Mouse (Mus musculus) ZHBTc4 (cell line): ENCODE results near the gene Efemp2.
"Not testable (repeated sequence)": the region's sequence is repeated elsewhere in the genome, so short reads cannot be mapped to it uniquely, and the experiment has no call there.

Source experiments
- DNase-seq: peaks from one replicate; pipeline ENCODE4 v3.0.0-alpha.2; 2011; ENCODE audit warnings: low read depth, low spot score

The Efemp2 gene

DNA sequence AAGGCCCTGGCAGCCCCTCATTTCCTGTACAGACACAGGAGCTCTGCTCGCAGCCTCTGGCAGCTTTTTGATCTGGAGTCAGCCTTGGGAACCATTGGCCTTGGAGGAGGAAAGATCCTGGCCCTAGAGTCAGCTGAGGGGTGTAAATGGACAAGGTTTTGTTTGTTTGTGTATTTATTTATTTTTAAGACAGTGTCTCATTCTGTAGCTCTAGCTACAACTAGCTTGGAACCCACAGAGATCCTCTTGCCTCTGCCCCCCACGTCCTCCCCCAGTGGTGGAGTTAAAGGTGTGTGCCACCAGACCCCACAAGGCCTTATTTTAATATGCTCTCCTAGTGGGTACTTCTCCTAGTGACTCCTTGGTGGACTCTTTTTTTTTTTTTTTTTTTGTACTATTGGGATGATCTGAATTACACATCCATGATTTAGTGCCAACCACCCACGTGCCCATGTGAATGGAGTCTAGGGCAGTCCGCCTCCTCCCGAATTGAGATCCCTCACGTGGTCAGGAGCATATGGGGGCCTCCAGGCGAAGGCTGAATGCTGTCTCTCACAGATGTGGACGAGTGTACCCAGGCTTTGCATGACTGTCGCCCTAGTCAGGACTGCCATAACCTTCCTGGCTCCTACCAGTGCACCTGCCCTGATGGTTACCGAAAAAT is 3.4 kb downstream of the Efemp2 start:
- DNase-seq, result no peak

DNA sequence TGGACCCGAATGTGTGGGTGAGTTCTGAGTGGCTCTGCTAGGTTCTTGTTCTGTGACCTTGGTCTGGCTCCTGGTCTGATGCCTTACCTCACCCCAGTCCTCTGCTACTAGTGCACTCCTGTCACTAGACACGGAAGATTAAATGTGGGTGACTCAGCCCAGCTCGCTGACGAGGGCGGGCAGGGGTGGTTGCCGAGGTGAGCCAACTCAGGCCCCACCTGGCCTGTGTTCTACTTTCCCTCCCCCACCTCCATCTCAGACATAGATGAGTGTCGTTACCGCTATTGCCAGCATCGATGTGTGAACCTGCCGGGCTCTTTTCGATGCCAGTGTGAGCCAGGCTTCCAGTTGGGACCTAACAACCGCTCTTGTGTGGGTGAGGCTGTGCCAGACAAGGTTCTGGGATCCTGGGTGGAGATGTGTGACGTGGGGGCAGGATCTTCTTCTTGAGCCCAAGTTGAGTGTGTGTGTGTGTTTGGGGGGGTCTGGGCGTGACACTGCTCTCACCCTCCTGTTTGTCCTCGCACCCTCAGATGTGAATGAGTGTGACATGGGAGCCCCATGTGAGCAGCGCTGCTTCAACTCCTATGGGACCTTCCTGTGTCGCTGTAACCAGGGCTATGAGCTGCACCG is 4.0 kb downstream of the Efemp2 start:
- DNase-seq, result no peak

DNA sequence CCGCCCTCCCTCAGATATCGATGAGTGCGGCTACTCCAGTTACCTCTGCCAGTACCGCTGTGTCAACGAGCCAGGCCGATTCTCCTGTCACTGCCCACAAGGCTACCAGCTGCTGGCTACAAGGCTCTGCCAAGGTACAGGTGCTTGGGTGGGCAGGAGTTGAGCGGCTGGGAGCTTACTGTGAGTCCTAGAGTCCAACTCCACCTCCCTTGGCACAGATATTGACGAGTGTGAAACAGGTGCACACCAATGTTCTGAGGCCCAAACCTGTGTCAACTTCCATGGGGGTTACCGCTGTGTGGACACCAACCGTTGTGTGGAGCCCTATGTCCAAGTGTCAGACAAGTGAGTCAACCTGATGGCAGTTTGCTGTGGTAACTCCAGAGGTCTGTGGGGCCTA is 6.3 kb downstream of the Efemp2 start:
- DNase-seq, result no peak

DNA sequence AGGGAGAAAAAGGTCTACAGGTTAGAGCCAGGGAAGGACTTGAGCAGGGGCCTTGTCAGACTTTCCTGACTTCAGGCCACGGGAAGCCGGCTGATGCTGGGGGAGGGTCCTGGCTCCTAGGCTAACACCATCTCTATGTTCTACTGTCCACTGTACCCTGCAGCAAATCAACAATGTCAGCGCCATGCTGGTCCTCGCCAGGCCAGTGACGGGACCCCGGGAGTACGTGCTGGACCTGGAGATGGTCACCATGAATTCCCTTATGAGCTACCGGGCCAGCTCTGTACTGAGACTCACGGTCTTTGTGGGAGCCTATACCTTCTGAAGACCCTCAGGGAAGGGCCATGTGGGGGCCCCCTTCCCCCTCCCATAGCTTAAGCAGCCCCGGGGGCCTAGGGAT is 7.6 kb downstream of the Efemp2 start:
- DNase-seq, result no peak

DNA sequence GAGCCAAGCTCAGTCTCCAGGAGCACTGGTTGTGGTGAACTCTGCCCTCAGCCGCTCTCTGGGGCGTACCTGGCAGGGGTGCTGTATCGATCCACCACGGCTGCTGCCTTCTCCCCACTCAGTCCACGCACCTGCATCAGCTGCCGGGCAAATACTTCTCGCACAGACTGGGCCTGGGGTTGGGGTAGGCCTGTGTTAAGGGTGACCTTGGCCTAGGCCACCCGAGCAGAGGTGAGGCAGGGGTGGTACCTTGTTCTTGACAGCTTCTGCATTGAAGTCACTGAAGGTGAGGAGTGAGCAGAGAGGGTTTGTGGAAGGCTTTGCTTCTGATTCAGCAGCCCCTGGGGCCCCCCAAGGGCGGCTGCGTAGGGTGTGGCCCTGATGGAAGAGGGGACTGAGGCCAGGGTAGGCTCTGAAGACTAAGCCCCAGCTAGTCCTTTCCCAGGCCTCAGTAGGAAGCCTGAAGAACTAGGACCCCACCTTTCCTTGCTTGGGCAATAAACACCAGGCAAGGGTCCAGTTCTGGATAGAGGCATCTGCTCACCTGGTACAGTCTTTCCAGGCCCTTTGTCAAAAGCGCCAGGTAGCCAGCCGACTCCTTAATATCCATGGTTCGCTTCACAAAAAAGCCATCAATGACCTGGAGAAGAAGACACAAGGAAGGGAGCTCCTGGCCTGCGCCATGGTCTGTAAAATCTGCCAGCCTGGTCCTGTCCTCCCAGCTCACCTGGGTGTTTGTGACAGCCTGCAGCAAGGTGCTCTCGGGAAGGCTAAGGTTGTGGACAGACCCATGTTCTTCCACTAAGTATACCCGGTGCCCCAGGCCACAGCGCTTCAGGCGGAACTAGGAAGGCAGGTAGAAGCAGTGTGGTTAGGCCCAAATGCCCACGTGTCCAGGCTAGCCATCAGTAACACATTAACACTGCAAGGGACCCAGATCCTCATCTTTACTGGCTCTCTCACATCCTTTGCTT is 9.9 kb downstream of the Efemp2 start:
- no peak for DNase-seq

DNA sequence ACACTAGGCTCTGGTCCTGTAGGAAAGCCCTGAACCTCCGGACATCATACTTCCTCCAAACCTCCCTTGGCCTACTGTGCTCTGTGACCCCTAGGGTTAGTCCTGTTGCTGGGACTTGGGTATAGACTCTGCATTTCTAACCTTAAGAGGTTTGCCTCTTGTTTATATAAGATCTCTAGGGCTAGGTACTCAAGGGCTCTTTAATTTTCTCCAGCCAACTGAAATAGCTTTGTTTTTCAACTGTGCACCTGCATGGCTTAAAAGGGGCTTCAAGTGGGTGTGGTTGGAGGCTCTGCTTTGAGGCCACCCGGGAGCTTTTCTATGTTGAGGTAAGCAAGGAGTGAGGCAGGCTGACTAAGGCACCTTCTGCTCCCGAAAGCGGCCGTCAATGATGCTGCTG is 10.7 kb downstream of the Efemp2 start:
- no peak for DNase-seq

DNA sequence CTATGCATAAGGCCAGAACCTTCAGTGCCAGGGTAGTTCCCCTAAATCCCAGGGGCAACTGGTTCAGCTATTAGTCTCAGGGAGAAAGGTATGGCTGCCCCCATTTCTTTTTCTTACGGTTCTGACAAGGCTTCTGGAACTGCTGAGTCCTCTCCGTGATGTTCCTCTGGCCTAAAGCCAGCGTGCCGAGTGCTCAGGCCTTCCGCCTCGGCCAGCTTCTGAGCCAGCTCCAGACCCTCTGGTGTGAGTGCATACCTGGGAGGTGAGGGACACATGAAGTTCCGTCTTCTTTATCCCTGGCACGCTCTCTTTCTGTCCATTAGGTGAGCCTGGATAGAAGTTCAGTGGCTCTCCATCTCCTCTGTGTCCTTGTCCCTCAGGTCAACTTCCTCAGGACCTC is 11.6 kb downstream of the Efemp2 start:
- no peak for DNase-seq

DNA sequence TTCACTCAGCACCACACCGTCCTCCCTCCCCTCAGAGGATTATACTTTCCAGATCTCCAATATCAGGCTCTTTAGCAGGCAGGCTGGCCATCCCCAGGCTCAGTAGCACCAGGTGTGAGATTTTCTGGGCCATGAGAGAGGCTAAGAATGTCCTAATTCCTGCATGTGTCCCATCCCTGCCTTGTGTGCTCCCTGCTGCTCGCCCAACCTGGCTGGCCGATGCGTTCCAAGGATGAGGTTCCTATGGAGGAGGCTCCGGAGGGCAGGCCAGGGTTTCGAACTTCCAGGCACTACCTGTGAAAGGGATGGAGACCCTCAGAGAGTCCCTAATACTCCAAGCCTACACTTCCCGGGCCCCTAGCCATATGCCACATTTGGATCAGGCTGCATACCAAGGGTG is 12.1 kb downstream of the Efemp2 start:
- no peak for DNase-seq

DNA sequence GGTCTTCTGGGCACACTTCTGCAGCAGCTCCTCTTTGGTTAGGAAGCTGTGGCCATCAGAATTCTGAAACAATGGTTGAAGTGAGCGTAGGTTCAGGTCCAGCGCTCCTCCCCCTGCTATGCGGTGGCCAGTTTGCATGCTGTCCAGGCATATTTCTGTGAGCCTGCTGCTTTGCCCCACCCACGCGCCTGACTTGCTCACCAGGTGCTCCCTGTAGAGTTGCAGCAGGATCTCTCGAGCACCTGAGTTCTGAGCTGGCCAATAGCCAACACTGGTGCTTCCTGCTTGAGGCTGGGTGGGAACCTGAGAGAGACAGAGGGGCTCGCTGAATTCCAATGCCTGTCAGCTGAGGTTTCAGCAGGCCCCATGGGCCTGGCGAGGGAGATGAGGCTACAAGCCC is 12.5 kb downstream of the Efemp2 start:
- no peak for DNase-seq

DNA sequence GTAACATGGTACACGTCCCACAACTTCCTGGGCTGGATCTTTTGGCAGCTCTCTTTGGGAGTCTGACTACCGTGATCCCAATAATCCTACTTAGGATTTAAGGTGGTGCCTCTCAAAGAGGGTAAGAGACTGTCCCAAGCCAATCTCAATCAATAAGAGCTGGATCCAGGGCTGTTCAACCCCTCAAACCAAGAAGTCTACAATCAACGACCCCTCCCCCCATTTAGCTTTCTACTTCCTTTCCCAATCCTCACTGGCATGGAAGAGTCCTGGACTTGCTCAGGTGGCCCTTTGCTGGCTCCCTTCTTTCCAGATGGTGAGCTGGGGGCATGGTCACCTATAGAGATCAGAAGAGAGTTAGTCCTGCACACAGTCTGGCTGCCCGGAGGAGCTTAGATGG is 13.0 kb downstream of the Efemp2 start:
- DNase-seq, result no peak

DNA sequence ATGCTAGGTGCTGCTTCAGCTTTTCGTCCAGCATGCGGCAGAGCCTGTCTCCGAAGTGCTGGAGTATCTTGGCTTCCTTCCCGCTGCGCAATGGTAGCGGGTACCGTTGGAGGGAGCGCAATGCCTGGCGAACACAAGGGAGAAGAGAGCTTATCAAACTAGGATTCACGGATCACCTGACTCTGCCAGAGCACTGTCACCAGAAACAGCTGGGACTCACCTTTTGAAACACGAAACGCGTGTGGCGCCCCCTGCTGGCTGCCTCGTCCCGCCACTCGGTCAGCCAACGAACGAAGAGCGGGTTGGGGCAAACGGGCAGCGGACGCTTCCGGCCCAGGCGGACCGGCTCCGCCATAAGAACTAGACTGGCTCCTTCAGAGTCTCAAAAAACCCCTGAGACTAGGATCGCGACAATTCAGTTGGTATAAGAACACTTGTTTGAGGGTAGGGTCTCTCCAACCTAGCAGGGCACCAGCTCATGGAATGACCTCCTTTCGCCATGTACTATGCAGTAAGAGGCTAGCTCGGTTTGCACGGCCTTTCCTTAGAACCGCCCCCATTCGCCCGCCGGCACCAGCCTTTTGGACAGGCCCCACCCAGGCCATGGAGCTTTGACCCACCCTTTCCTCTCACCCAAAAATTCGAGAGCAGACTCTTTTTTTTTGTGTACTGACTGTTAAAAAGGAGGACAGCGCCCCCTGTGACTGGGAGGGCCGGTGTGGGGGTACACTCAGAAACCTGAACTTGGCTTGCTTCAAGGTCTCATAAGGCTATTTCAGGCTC is 14.2 kb downstream of the Efemp2 start, which contains the start of gene Mus81:
Mus81 (minus strand) TSS at position 635 of the 783 bp plus-strand sequence.
- peak; percentile 98 for DNase-seq

DNA sequence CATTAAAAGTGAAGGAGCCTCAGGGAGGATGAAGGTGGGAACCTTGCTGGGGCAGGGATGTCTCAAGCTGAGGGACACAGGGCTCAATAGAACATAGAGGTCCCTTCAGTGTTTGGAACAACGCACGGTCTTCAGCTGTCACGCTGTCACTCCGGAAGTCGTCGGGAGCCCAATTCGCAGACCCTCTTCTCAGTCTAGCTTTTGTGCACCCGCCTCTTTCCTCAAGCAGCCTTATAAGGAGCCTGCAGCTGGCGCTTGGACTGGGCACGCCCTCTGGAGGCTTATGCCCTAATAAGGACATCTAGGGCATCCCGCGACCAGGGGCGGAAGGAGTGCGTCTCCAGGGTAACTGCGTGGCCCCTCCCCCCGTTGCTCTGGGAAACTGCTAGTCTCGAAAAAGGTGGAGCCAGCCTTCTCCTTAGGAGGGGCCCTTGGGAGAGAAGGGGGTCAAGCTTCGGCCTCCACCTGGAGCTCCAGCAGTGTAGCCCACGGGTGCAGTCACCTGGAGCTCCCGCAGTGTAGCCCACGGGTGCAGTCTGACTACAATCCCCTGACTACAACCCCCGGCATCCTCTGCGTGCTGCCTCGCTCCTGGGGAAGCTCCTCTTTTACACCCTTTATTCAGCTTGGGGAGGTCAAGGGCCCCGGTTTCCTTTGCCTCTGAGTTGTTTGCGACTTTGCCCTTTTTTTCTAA is 15.3 kb downstream of the Efemp2 start:
- DNase-seq, result peak; percentile 99

DNA sequence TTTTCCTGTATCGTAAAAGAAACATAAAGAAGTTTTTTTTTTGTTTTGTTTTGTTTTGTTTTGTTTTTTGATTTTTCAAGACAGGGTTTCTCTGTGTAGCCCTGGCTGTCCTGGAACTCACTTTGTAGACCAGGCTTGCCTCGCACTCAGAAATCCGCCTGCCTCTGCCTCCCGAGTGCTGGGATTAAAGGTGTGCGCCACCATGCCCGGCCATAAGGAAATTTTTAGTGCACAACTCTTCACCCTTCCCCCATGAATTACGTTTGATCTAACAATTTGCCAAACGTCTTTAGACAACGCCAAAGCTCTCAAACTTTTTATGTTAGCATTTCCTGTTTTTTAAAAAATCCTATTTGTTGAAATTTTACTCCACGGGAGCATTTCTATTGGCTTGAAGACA is 16.0 kb downstream of the Efemp2 start:
- DNase-seq, result not testable (repeated sequence)

DNA sequence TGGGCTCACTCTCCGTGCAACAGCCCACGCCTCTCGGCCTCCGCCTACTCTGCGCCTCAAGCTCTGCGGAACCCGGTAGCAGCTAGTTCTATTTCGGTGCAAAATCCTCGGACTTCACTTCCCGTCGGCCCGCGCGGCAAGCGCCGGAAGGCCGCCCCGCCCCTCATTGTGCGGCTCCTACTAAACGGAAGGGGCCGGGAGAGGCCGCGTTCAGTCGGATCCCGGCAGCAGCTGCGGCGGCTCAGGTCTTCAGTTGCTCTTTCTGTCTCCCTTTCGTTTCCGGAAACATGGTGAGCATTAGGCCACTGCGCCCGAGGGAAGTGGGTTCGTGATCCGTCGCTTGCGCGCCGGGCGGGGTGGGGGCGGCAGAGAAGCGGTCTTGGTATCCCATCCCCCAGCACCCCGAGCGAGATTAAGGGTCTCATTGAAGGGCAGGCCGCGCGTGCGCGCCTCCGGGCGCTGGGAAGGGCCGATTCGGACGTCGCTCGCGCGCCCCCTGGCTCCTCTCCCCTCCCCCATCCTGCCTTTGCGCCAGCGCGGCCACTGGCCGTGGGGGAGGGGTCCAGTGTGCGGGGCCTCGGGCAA is 16.7 kb downstream of the Efemp2 start, which contains the start of gene Cfl1:
Cfl1 (plus strand) TSS at position 143 of the 585 bp plus-strand sequence.
- peak; percentile 99 for DNase-seq

DNA sequence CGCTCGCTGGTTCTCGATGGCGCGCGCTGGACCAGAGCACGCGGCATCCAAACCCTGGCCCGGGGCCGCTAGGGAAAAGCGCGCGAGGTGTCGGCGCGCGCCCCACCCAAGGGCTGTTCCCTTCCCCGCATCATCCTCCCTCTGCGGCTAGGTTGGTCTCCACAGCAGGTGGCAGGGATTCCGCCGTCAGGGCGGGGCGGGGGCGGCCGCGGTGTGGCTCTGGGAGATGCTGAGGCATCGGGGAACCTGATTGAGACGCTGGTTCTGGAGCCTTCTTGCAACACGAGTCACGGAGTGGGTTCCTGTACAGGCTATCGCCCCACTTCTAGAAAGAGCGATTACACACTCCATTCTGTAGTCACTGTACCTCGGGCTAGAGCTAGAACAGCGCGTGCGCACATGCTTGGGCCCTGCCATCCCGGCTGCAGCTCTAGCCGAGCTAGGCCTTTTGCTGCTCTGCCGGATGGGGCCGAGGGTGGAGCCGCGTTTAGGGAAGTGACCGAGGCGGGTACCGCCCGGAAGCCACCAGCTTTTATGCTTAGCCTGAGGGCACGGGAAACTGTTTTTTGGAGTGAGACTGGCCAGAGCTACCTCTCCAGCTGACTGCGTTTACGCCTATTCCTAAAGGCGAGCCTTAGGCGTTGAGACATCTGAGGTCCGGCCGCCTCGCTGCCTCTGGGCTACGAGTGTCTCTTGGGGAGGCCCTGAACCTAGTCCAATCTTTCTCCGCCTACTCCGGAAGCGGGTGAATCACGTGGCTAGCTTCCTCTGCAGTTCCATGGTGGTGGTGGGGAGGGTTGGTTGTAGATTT is 17.3 kb downstream of the Efemp2 start:
- peak; percentile 91 for DNase-seq

DNA sequence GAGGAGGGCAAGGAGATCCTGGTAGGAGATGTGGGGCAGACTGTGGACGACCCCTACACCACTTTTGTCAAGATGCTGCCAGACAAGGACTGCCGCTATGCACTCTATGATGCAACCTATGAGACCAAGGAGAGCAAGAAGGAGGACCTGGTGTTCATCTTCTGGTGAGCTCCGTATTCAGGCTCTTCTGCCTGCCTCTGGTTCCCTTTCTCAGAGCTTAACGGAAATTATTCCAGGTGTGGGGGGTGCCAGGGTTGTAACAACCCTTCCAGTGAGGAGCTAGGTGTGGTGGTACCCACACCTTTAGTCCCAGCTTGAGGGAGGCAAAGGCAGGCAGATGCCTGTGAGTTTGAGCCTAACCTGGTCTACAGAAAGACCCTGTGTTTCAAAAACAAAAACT is 18.9 kb downstream of the Efemp2 start:
- DNase-seq, result no peak

DNA sequence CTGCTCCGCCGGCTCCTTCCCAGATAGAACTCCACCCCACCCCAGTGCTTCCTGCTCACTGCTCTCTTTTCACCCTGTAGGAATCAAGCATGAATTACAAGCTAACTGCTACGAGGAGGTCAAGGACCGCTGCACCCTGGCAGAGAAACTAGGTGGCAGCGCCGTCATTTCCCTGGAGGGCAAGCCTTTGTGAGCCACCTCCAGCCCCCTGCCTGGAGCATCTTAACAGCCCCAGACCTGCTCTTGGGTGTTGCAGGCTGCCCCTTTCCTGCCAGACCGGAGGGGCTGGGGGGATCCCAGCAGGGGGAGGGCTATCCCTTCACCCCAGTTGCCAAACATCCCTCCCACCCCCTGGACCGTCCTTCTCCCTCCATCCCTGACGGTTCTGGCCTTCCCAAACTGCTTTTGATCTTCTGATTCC is 19.6 kb downstream of the Efemp2 start:
- DNase-seq, result peak; percentile 82

DNA sequence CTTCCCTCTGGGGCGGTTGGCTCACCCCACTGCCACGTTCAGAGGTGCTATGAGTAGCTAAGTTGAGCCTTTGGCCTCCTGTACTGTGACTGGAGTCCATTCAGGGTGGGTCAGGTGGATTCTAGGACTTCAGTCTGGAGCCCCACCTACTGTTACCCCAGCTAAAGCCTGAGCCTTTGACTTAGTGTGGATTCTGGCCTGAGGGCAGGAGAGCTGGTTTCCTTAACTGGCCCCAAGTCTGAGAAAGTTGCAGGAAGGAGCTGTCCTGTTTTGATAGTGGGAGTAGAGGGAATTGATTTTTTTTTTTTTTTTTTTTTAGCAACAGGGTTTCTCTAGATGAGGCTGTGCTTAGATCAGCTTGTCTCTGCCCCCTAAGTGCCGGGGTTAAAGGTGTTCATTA is 20.6 kb downstream of the Efemp2 start:
- DNase-seq, result no peak

DNA sequence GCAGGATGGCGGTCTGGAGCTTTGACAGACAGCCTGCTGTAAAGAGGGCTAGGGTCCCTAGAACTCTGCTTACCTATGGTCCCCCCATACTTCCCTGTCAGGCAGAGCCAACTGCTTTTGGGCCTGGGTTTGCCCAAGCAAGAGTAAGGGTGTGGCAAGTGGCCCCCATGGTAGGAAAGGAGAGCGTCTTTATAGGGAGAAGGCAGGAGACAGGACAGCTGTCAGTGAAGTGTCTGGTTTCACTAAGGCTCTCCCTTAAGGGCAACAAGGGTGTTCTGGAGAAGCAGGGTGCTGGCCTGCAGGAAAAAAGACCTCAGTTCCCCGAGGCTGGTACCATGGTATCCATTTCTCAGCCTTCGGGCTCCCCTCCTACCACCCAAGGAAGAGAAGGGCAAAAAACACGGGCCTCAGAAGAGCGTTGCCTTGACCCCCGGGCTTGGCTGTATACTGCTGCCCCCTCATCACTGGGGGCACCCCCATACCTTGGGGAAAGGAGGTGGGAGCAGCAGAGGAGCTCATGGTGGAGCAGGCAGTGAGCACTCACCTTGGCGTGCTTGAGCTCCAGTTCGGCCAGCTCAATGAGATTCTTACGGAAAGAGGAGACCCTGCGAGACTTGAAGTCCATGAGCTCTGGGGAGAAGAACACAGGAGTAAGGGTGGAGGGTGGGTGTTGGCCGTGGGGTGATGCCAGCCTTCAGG is 21.7 kb downstream of the Efemp2 start:
- peak; percentile 53 for DNase-seq
